Comparison of ENCODE assay signal across 8 mouse cellular contexts in the genomic region with DNA sequence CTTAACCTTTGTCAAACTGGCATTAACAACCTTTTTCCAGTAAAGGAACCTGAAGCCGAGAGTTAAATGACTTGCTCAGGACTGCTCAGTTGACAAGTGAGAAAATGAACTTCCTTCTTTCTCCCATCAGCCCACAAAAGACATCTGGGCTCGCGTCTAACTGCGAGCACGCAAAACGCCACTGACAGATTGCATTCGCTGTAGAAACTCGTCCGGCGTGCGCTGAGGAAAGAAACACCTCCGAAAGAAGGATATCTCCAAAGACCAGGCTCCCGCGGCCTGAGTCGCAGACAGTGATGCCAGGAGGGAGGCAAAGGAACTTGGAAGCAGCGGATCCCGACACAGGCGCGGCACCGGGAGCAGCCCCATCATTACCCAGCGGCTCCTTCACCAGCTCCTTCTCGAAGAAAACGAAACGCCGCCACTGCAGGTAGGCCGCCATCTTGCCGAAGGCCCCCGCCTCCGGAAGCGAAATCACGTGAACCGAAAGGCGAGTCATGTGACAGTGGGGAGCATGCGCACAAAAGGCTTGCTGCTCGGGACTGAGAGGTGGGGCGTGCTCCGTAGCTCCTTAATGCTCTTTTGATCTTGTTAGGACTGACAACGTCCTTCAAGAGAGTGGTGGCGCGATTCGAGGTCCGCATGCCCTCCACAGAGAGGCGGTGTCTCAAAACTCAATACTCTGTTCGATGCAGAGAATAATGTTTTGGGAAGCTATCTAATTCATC. TPM values are rescaled to one million over a fixed set of nuclear protein-coding genes. Genes with fewer than 3 reads are reported as not detected.
DNase-seq lines count a peak whose midpoint lies in the region; ATAC-seq and TF ChIP-seq lines count a peak whose summit lies in the region.

A gene (minus strand): TSS at position 481 of the 728 bp plus-strand sequence.

- peak; percentile 81 for TF ChIP-seq EP300 in ES-Bruce4 (IDR thresholded peaks at IDR 0.05; ENCODE audit: insufficient read depth, low read depth, low read length)
- no peak for TF ChIP-seq EP300 in liver, postnatal 0 days (IDR thresholded peaks at IDR 0.05; ENCODE audit: low read depth)

- peaks cover 14% of the 10 kb centered on the region for H3K36me3 ChIP-seq in ES-Bruce4 (ENCODE audit: control insufficient read depth, insufficient read depth, low read length, poor library complexity, severe bottlenecking)
- peaks cover 32% of the 10 kb centered on the region for H3K36me3 ChIP-seq in forebrain, embryonic 13.5 days (ENCODE audit: poor library complexity, severe bottlenecking)
- H3K36me3 ChIP-seq in liver, postnatal 0 days (replicated peaks; ENCODE audit: insufficient read depth, low read length): peaks cover 21% of the 10 kb centered on the region
- H3K36me3 ChIP-seq in neural tube, embryonic 14.5 days (ENCODE audit: control insufficient read depth, insufficient read depth, low read length): peaks cover 17% of the 10 kb centered on the region

- no peak for TF ChIP-seq CTCF in ES-Bruce4 (IDR thresholded peaks at IDR 0.05; ENCODE audit: low read depth, low read length)
- TF ChIP-seq CTCF in liver, postnatal 0 days (IDR thresholded peaks at IDR 0.05; ENCODE audit: low read depth): no peak

- peak; percentile 70; the same call in 1 of the 2 replicates for ATAC-seq in cerebellum, adult (ENCODE audit: insufficient number of reproducible peaks, low FRiP score, low TSS enrichment)
- ATAC-seq in forebrain, embryonic 13.5 days: peak; percentile 96
- ATAC-seq in liver, postnatal 0 days: peak; percentile 94
- peak; percentile 95 for ATAC-seq in neural tube, embryonic 14.5 days (ENCODE audit: low read depth)

- H3K9me3 ChIP-seq in ES-Bruce4 (replicated peaks; ENCODE audit: control insufficient read depth, insufficient read depth, low read length, poor library complexity, severe bottlenecking): no peaks in the 10 kb centered on the region
- H3K9me3 ChIP-seq in forebrain, embryonic 13.5 days (replicated peaks): no peaks in the 10 kb centered on the region
- no peaks in the 10 kb centered on the region for H3K9me3 ChIP-seq in liver, postnatal 0 days (ENCODE audit: low read length)
- H3K9me3 ChIP-seq in neural tube, embryonic 14.5 days (ENCODE audit: control insufficient read depth, low read length): no peaks in the 10 kb centered on the region

- peak; percentile 75 for TF ChIP-seq POLR2A in ES-Bruce4 (IDR thresholded peaks at IDR 0.05; ENCODE audit: insufficient read depth, low read length)

- under 1% methylated on average over 44 of the region's 44 CpGs for WGBS in forebrain, embryonic 13.5 days
- WGBS in large intestine, adult 2 months: under 1% methylated on average over 44 of the region's 44 CpGs
- WGBS in liver, postnatal 0 days (ENCODE audit: insufficient replicate concordance): under 1% methylated on average over 44 of the region's 44 CpGs
- WGBS in neural tube, embryonic 14.5 days: under 1% methylated on average over 44 of the region's 44 CpGs

- H3K4me2 ChIP-seq in forebrain, embryonic 13.5 days: peak within 1 kb of the TSS; percentile 70
- peak within 1 kb of the TSS; percentile 76 for H3K4me2 ChIP-seq in liver, postnatal 0 days (ENCODE audit: low read depth, low read length)
- peak within 1 kb of the TSS; percentile 79 for H3K4me2 ChIP-seq in neural tube, embryonic 14.5 days (ENCODE audit: low read depth, low read length)

- no peak within 1 kb of the TSS for H3K27ac ChIP-seq in ES-Bruce4 (ENCODE audit: insufficient read depth, low read length)
- peak within 1 kb of the TSS; percentile 57 for H3K27ac ChIP-seq in forebrain, embryonic 13.5 days
- H3K27ac ChIP-seq in liver, postnatal 0 days (ENCODE audit: low read depth): peak within 1 kb of the TSS; percentile 91
- peak within 1 kb of the TSS; percentile 70 for H3K27ac ChIP-seq in neural tube, embryonic 14.5 days (ENCODE audit: low read depth, low read length)

- peak within 1 kb of the TSS; percentile 69 for H3K4me3 ChIP-seq in ES-Bruce4 (ENCODE audit: low read depth, low read length)
- peak within 1 kb of the TSS; percentile 96 for H3K4me3 ChIP-seq in forebrain, embryonic 13.5 days
- H3K4me3 ChIP-seq in liver, postnatal 0 days (ENCODE audit: low read depth, low read length): peak within 1 kb of the TSS; percentile 92
- H3K4me3 ChIP-seq in neural tube, embryonic 14.5 days (ENCODE audit: low read depth, low read length): peak within 1 kb of the TSS; percentile 97

- no peaks in the 10 kb centered on the region for H3K27me3 ChIP-seq in ES-Bruce4 (ENCODE audit: control insufficient read depth, insufficient read depth, low read length, poor library complexity, severe bottlenecking)
- H3K27me3 ChIP-seq in forebrain, embryonic 13.5 days: no peaks in the 10 kb centered on the region
- no peaks in the 10 kb centered on the region for H3K27me3 ChIP-seq in liver, postnatal 0 days (ENCODE audit: insufficient read depth, low read length)
- H3K27me3 ChIP-seq in neural tube, embryonic 14.5 days (ENCODE audit: control insufficient read depth, insufficient read depth, low read length): no peaks in the 10 kb centered on the region

- H3K9ac ChIP-seq in ES-Bruce4 (ENCODE audit: low read depth, poor library complexity, severe bottlenecking): peak within 1 kb of the TSS; percentile 64
- peak within 1 kb of the TSS; percentile 88 for H3K9ac ChIP-seq in forebrain, embryonic 13.5 days
- H3K9ac ChIP-seq in liver, postnatal 0 days (replicated peaks): peak within 1 kb of the TSS; percentile 89
- peak within 1 kb of the TSS; percentile 79 for H3K9ac ChIP-seq in neural tube, embryonic 14.5 days (replicated peaks; ENCODE audit: low read depth, low read length)

- peak; percentile 96 to 97 for DNase-seq in heart, postnatal 10 days
- peak; percentile 81 for DNase-seq in large intestine, adult 2 months (ENCODE audit: low read depth, low spot score)
- DNase-seq in liver, postnatal 0 days: peak; percentile 97
- peak; percentile 97 for DNase-seq in testis, postnatal 10 days (ENCODE audit: low spot score)

- intact Hi-C loops in heart, postnatal 10 days (cut with DNase I): no loop called here

- H3K4me1 ChIP-seq in ES-Bruce4 (ENCODE audit: control insufficient read depth, insufficient read depth, low read length): no peaks in the 10 kb centered on the region
- H3K4me1 ChIP-seq in forebrain, embryonic 13.5 days: peaks cover 11% of the 10 kb centered on the region
- peaks cover 6% of the 10 kb centered on the region for H3K4me1 ChIP-seq in liver, postnatal 0 days (ENCODE audit: insufficient read depth)
- H3K4me1 ChIP-seq in neural tube, embryonic 14.5 days (ENCODE audit: control insufficient read depth, insufficient read depth, low read length): peaks cover 4% of the 10 kb centered on the region; the same call in 1 of the 2 replicates

RNA-seq across cellular contexts. Expression of the gene that starts here (rescaled TPM):
- polyA plus RNA-seq in ES-Bruce4 (2011; ENCODE audit: insufficient read depth, insufficient read length, low read depth, missing spikeins): 26.7 and 30.5 TPM in 2 replicates
- polyA plus RNA-seq in forebrain, embryonic 13.5 days (2015; fragmentation: Nextera tagmentation; extraction: Ambion mirVana): 34.9 and 37.9 TPM in 2 replicates
- 10 to 100 TPM; 22.4 to 22.8 TPM for total RNA-seq in heart, postnatal 10 days (2021)
- 22.8 and 25.8 TPM in 2 replicates for polyA plus RNA-seq in large intestine, adult 2 months (2012; rRNA removed)
- 12.1 and 13.3 TPM in 2 replicates for polyA plus RNA-seq in liver, postnatal 0 days (2015; fragmentation: Nextera tagmentation; extraction: Ambion mirVana)
- 34.4 and 43.4 TPM in 2 replicates for polyA plus RNA-seq in neural tube, embryonic 14.5 days (2014; fragmentation: Nextera tagmentation; extraction: Ambion mirVana)
